Mouse (Mus musculus): ENCODE results near the gene Ttc25. TPM values are rescaled to one million over a fixed set of nuclear protein-coding genes. Genes with fewer than 3 reads are reported as not detected.

The Ttc25 gene
- polyA plus RNA-seq, 1 experiment: 0.92 TPM

DNA sequence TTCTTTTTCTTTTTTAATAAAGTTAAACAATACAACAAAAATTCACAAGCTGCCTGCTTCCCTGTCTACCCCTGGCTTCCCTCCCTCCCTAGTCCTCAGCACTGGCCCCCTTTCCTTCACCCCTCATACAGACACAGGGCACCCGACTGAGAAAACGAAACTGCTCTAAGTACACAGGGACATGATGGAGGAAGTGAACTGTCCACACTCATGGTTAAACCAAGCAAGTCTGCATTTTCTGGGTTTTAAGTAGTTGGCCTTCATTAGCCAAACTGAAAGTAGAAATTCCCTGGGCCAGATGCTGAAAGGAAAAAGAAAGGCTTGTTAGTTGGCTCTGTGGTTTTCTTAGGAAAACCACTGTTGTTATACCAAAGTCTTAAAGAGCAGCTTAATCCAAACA, 37.4 kb downstream of the Ttc25 start:
- WGBS: 81% methylated on average over 2 of the region's 2 CpGs
- peaks cover 4% of the 10 kb centered on the region; the same call in 1 of the 2 replicates for H3K4me1 ChIP-seq (ENCODE audit: control insufficient read depth, insufficient read depth, low read length)
- TF ChIP-seq POLR2A (IDR thresholded peaks at IDR 0.05; ENCODE audit: borderline replicate concordance, insufficient read depth, low read length) (no peak), CTCF (IDR thresholded peaks at IDR 0.05; ENCODE audit: borderline replicate concordance, insufficient read depth, low read depth, low read length) (no peak)
- DNase-seq: no peak
- no peaks in the 10 kb centered on the region for H3K27me3 ChIP-seq (ENCODE audit: control insufficient read depth, insufficient read depth, low read length)
- no peak overlapping the region for H3K4me3 ChIP-seq (replicated peaks; ENCODE audit: insufficient read depth, low read depth, low read length)
- no peak overlapping the region for H3K27ac ChIP-seq (ENCODE audit: insufficient read depth, low read length)

DNA sequence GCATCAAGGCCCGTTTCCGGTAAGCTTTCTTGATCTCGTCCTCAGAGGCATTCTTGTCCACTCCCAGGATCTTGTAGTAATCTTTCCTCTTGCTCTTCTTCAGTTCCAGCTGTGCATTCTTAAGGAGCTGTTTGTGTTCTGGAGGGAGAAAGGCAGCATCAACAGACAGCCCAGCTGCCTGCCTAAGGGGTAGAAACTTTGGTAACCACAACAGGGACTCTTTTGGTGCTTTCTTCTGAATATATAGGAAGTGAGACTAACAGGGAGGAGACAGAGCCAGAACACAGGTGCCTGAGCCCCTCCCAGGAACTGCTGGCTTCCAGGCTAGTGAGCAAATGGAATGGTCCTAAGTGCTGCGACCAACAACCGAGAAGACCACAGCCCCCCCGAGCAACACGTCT, 39.2 kb downstream of the Ttc25 start:
- 80% methylated on average over 7 of the region's 7 CpGs for WGBS

DNA sequence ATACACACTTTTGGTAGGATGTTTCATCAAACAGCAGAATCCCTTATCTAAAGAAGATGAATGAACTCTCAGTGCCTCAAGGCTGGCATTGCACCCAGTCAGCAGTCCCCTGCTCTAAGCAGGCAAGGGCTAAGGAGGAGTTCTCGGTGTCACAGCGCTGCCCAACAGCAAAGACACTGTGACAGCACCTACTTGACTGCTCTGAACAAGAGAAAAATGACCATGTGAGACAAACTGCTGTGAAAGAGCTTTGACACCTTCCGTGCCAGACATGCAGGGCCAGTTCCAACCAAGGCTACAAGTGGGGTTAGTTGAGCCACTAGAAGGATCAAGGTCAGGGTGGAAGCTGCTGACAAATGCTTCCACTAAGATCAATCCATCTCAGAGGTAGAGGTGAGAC, 39.7 kb downstream of the Ttc25 start:
- no peak overlapping the region for H3K4me3 ChIP-seq (replicated peaks; ENCODE audit: insufficient read depth, low read depth, low read length)
- no peak for DNase-seq
- 84% methylated on average over 3 of the region's 3 CpGs for WGBS
- no peak for TF ChIP-seq CTCF (IDR thresholded peaks at IDR 0.05; ENCODE audit: borderline replicate concordance, insufficient read depth, low read depth, low read length)
- TF ChIP-seq POLR2A (IDR thresholded peaks at IDR 0.05; ENCODE audit: borderline replicate concordance, insufficient read depth, low read length): no peak
- no peaks in the 10 kb centered on the region for H3K4me1 ChIP-seq (ENCODE audit: control insufficient read depth, insufficient read depth, low read length)
- H3K27me3 ChIP-seq (ENCODE audit: control insufficient read depth, insufficient read depth, low read length): no peaks in the 10 kb centered on the region
- no peak overlapping the region for H3K27ac ChIP-seq (ENCODE audit: insufficient read depth, low read length)

More for the DNA sequence above, 39.2 kb downstream of the Ttc25 start:
- no peak for TF ChIP-seq CTCF (IDR thresholded peaks at IDR 0.05; ENCODE audit: borderline replicate concordance, insufficient read depth, low read depth, low read length)
- TF ChIP-seq POLR2A (IDR thresholded peaks at IDR 0.05; ENCODE audit: borderline replicate concordance, insufficient read depth, low read length): no peak
- Histone ChIP-seq H3K27ac (ENCODE audit: insufficient read depth, low read length) (no peak overlapping the region), H3K4me3 (replicated peaks; ENCODE audit: insufficient read depth, low read depth, low read length) (no peak overlapping the region), H3K27me3 (ENCODE audit: control insufficient read depth, insufficient read depth, low read length) (no peaks in the 10 kb centered on the region), H3K4me1 (ENCODE audit: control insufficient read depth, insufficient read depth, low read length) (no peaks in the 10 kb centered on the region)
- DNase-seq: no peak

DNA sequence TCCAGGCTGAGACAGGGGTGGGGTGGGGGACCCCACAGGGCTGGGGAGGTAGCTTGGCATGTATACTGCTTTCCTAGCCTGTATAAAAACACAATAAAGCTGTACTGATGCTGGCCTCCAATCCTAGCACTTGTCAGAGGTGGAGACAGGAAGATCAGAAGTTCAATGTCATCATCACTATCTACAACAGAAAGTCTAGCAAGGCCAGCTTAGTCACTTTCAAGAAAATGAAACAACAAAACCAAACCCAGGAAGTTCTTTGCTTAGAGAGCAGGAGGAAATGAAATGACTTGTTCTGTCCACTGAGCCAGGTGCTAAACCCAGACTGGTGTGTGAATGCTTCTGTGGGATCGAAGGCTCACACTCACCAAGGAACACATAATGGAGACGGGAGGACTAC, 43.1 kb downstream of the Ttc25 start:
- H3K4me1 ChIP-seq (ENCODE audit: control insufficient read depth, insufficient read depth, low read length): peaks cover 15% of the 10 kb centered on the region
- TF ChIP-seq CTCF (IDR thresholded peaks at IDR 0.05; ENCODE audit: borderline replicate concordance, insufficient read depth, low read depth, low read length) (no peak), POLR2A (IDR thresholded peaks at IDR 0.05; ENCODE audit: borderline replicate concordance, insufficient read depth, low read length) (no peak)
- no peak overlapping the region for H3K4me3 ChIP-seq (replicated peaks; ENCODE audit: insufficient read depth, low read depth, low read length)
- WGBS: 97% methylated on average over 2 of the region's 2 CpGs
- H3K27ac ChIP-seq (ENCODE audit: insufficient read depth, low read length): no peak overlapping the region
- H3K27me3 ChIP-seq (ENCODE audit: control insufficient read depth, insufficient read depth, low read length): no peaks in the 10 kb centered on the region
- no peak for DNase-seq

DNA sequence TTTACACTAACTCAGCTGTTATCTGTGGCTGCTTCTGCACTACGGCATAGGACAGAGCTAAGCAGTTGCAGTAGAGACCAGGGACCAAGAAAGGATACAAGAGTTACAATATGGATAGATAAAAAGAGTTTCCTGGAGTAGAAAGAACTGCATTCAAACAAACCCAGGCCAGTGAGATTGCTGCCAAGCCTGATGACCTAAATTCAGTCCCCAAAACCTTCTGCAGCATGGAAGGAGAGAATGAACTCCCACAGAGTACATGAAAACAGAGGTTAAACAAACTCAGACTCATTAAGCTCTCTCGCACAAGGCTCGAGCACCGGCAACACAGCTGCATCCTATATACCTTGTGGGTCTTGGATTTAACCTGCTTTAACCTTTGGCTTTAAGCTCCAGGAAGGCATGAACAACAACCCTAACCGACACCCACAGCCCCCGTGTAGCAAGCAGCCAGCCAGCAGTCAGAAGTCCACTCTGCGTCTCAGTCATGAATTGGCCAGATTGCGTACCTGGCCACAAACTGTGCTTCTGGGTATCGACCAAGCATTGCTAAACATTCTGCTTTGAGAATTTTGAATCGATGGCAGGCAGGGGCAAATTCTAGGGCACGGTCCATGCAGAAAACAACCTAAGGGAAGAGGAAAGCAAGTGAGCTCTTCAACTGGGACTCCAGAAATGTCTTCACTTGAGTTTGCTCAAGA, 47.1 kb downstream of the Ttc25 start:
- no peak for TF ChIP-seq POLR2A (IDR thresholded peaks at IDR 0.05; ENCODE audit: borderline replicate concordance, insufficient read depth, low read length)
- TF ChIP-seq CTCF (IDR thresholded peaks at IDR 0.05; ENCODE audit: borderline replicate concordance, insufficient read depth, low read depth, low read length): no peak
- 7% methylated on average over 11 of the region's 11 CpGs for WGBS
- peak in 1 of 2 experiments; percentile 68 for DNase-seq
- peaks cover 18% of the 10 kb centered on the region for H3K4me1 ChIP-seq (ENCODE audit: control insufficient read depth, insufficient read depth, low read length)
- no peaks in the 10 kb centered on the region for H3K27me3 ChIP-seq (ENCODE audit: control insufficient read depth, insufficient read depth, low read length)
- peak overlapping the region; percentile 81 for H3K27ac ChIP-seq (ENCODE audit: insufficient read depth, low read length)
- no peak overlapping the region for H3K4me3 ChIP-seq (replicated peaks; ENCODE audit: insufficient read depth, low read depth, low read length)

- H3K4me3 ChIP-seq (replicated peaks; ENCODE audit: insufficient read depth, low read depth, low read length): no peak overlapping the region
- H3K4me1 ChIP-seq (ENCODE audit: control insufficient read depth, insufficient read depth, low read length): peaks cover 18% of the 10 kb centered on the region
- no peaks in the 10 kb centered on the region for H3K27me3 ChIP-seq (ENCODE audit: control insufficient read depth, insufficient read depth, low read length)
- no peak for DNase-seq
- WGBS: 85% methylated on average over 7 of the region's 7 CpGs
- no peak for TF ChIP-seq POLR2A (IDR thresholded peaks at IDR 0.05; ENCODE audit: borderline replicate concordance, insufficient read depth, low read length)
- no peak for TF ChIP-seq CTCF (IDR thresholded peaks at IDR 0.05; ENCODE audit: borderline replicate concordance, insufficient read depth, low read depth, low read length)
- H3K27ac ChIP-seq (ENCODE audit: insufficient read depth, low read length): no peak overlapping the region; the same call in 1 of the 2 replicates
Observed at GRCm38 (mm10) chr11:100594608-100595007, 49.2 kb downstream of the Ttc25 start.

GRCm38 (mm10) chr11:100595533-100595932, 50.1 kb downstream of the Ttc25 start:
- DNase-seq: peak in 1 of 2 experiments; percentile 64
- WGBS: 15% methylated on average over 4 of the region's 4 CpGs
- Histone ChIP-seq H3K27me3 (ENCODE audit: control insufficient read depth, insufficient read depth, low read length) (no peaks in the 10 kb centered on the region), H3K4me3 (replicated peaks; ENCODE audit: insufficient read depth, low read depth, low read length) (no peak overlapping the region), H3K4me1 (ENCODE audit: control insufficient read depth, insufficient read depth, low read length) (peaks cover 18% of the 10 kb centered on the region), H3K27ac (ENCODE audit: insufficient read depth, low read length) (no peak overlapping the region)
- TF ChIP-seq CTCF (IDR thresholded peaks at IDR 0.05; ENCODE audit: borderline replicate concordance, insufficient read depth, low read depth, low read length) (no peak), POLR2A (IDR thresholded peaks at IDR 0.05; ENCODE audit: borderline replicate concordance, insufficient read depth, low read length) (no peak)

GRCm38 (mm10) chr11:100598074-100598473, 52.7 kb downstream of the Ttc25 start:
- TF ChIP-seq CTCF (IDR thresholded peaks at IDR 0.05; ENCODE audit: borderline replicate concordance, insufficient read depth, low read depth, low read length): no peak
- no peak for TF ChIP-seq POLR2A (IDR thresholded peaks at IDR 0.05; ENCODE audit: borderline replicate concordance, insufficient read depth, low read length)
- WGBS: 92% methylated on average over 4 of the region's 4 CpGs
- Histone ChIP-seq H3K27ac (ENCODE audit: insufficient read depth, low read length) (no peak overlapping the region), H3K27me3 (ENCODE audit: control insufficient read depth, insufficient read depth, low read length) (no peaks in the 10 kb centered on the region), H3K4me1 (ENCODE audit: control insufficient read depth, insufficient read depth, low read length) (peaks cover 8% of the 10 kb centered on the region; the same call in 1 of the 2 replicates), H3K4me3 (replicated peaks; ENCODE audit: insufficient read depth, low read depth, low read length) (no peak overlapping the region)
- no peak for DNase-seq
